Mouse (Mus musculus): ENCODE data around the gene Supt5. TPM values are rescaled to one million over a fixed set of nuclear protein-coding genes. Genes with fewer than 3 reads are reported as not detected.

Gene Supt5
- total RNA-seq, 2 experiments from 2014 or later, result 113 to 119 TPM

GRCm38 (mm10) chr7:28356981-28357380 is 18.4 kb upstream of the Supt5 start:
- intact Hi-C loops (cut with DNase I), result no loop called here
- DNase-seq (ENCODE audit: low spot score in 2 of 2), result no peak

GRCm38 (mm10) chr7:28355221-28355620 is 16.7 kb upstream of the Supt5 start:
- intact Hi-C loops (cut with DNase I), result no loop called here
- no peak for DNase-seq (ENCODE audit: low spot score in 2 of 2)

GRCm38 (mm10) chr7:28354596-28354995 is 16.1 kb upstream of the Supt5 start:
- no peak for DNase-seq (ENCODE audit: low spot score in 2 of 2)

GRCm38 (mm10) chr7:28354113-28354581 is 15.6 kb upstream of the Supt5 start:
- intact Hi-C loops (cut with DNase I), result no loop called here
- no peak for DNase-seq (ENCODE audit: low spot score in 2 of 2)

More at GRCm38 (mm10) chr7:28354596-28354995, 16.1 kb upstream of the Supt5 start:
- intact Hi-C loops (cut with DNase I), result no loop called here

GRCm38 (mm10) chr7:28353267-28353666 is 14.7 kb upstream of the Supt5 start:
- no peak for DNase-seq (ENCODE audit: low spot score in 2 of 2)
- intact Hi-C loops (cut with DNase I), result no loop called here

GRCm38 (mm10) chr7:28351676-28352191 is 13.2 kb upstream of the Supt5 start:
- DNase-seq (ENCODE audit: low spot score in 2 of 2), result no peak
- intact Hi-C loops (cut with DNase I), result loop anchor here (2.0 kb wide), 1 partner anchor 21 kb away; the partner anchor contains the start of gene Plekhg2

- peak; percentile 96 to 98 for DNase-seq (ENCODE audit: low spot score in 2 of 2)
- intact Hi-C loops (cut with DNase I), result loop anchor here (2.0 kb wide), 1 partner anchor 22 kb away; the partner anchor contains the start of gene Plekhg2
Observed at GRCm38 (mm10) chr7:28350155-28350883, 11.8 kb upstream of the Supt5 start, which contains the start of gene Rps16. Gene Rps16, plus strand, starts transcription at chr7:28350652.

GRCm38 (mm10) chr7:28348601-28349000 is 10.1 kb upstream of the Supt5 start:
- DNase-seq (ENCODE audit: low spot score in 2 of 2), result no peak
- intact Hi-C loops (cut with DNase I), result no loop called here

GRCm38 (mm10) chr7:28347746-28348145 is 9.2 kb upstream of the Supt5 start:
- DNase-seq (ENCODE audit: low spot score in 2 of 2), result no peak
- intact Hi-C loops (cut with DNase I), result no loop called here

GRCm38 (mm10) chr7:28344637-28345036 is 6.1 kb upstream of the Supt5 start:
- DNase-seq (ENCODE audit: low spot score in 2 of 2), result peak; percentile 40 to 66
- intact Hi-C loops (cut with DNase I), result no loop called here

GRCm38 (mm10) chr7:28341381-28341780 is 2.8 kb upstream of the Supt5 start:
- intact Hi-C loops (cut with DNase I), result no loop called here
- DNase-seq (ENCODE audit: low spot score in 2 of 2), result no peak

GRCm38 (mm10) chr7:28339213-28339917 is 819 bp upstream of the Supt5 start:
- intact Hi-C loops (cut with DNase I), result no loop called here

GRCm38 (mm10) chr7:28335471-28335870 is 3.1 kb downstream of the Supt5 start:
- intact Hi-C loops (cut with DNase I), result no loop called here
- no peak for DNase-seq (ENCODE audit: low spot score in 2 of 2)

More at GRCm38 (mm10) chr7:28339213-28339917, 819 bp upstream of the Supt5 start:
- DNase-seq (ENCODE audit: low spot score in 2 of 2), result peak in 1 of 2 experiments; percentile 16

- intact Hi-C loops (cut with DNase I), result no loop called here
- no peak for DNase-seq (ENCODE audit: low spot score in 2 of 2)
Observed at GRCm38 (mm10) chr7:28334534-28334933, 4.0 kb downstream of the Supt5 start.

GRCm38 (mm10) chr7:28328260-28328659 is 10.3 kb downstream of the Supt5 start:
- intact Hi-C loops (cut with DNase I), result no loop called here
- DNase-seq (ENCODE audit: low spot score in 2 of 2), result no peak

GRCm38 (mm10) chr7:28326457-28326856 is 12.1 kb downstream of the Supt5 start:
- intact Hi-C loops (cut with DNase I), result no loop called here
- DNase-seq (ENCODE audit: low spot score in 2 of 2), result no peak

GRCm38 (mm10) chr7:28325293-28325692 is 13.3 kb downstream of the Supt5 start:
- intact Hi-C loops (cut with DNase I), result no loop called here
- DNase-seq (ENCODE audit: low spot score in 2 of 2), result no peak

GRCm38 (mm10) chr7:28321974-28322720 is 16.4 kb downstream of the Supt5 start:
- intact Hi-C loops (cut with DNase I), result no loop called here

GRCm38 (mm10) chr7:28318714-28319113 is 19.8 kb downstream of the Supt5 start:
- no peak for DNase-seq (ENCODE audit: low spot score in 2 of 2)
- intact Hi-C loops (cut with DNase I), result no loop called here

More at GRCm38 (mm10) chr7:28321974-28322720, 16.4 kb downstream of the Supt5 start:
- DNase-seq (ENCODE audit: low spot score in 2 of 2), result no peak

GRCm38 (mm10) chr7:28318036-28318435 is 20.5 kb downstream of the Supt5 start:
- intact Hi-C loops (cut with DNase I), result no loop called here
- no peak for DNase-seq (ENCODE audit: low spot score in 2 of 2)

Measured in left cerebral cortex, postnatal 25 days (tissue).